Mouse (Mus musculus) kidney, adult 2 months (tissue): ENCODE results near the gene Ano3. TPM values are rescaled to one million over a fixed set of nuclear protein-coding genes. Genes with fewer than 3 reads are reported as not detected.

Experiments used
- DNase-seq: peaks from one replicate; pipeline ENCODE4 v3.0.0; 2021
- H3K27ac ChIP-seq: fragments of 200-500 bp; 2 replicates; pipeline ENCODE4 v1.5.1; 2012; ENCODE audit warnings: low read depth, low read length, control low read depth, inconsistent platforms; ENCODE audit not compliant: insufficient read depth
- H3K27me3 ChIP-seq: fragments of 200-500 bp; replicated peaks from 2 replicates; pipeline ENCODE4 v1.6.1; 2012; ENCODE audit warnings: mild to moderate bottlenecking, moderate library complexity, low read length, inconsistent platforms; ENCODE audit not compliant: control insufficient read depth, insufficient read depth
- H3K36me3 ChIP-seq: fragments of 200-500 bp; 2 replicates; pipeline ENCODE4 v1.6.1; 2012; ENCODE audit warnings: mild to moderate bottlenecking, moderate library complexity, low read length, inconsistent platforms; ENCODE audit not compliant: control insufficient read depth, insufficient read depth
- H3K4me1 ChIP-seq: fragments of 200-500 bp; 2 replicates; pipeline ENCODE4 v1.6.1; 2011; ENCODE audit warnings: low read length; ENCODE audit not compliant: control insufficient read depth, insufficient read depth
- H3K4me3 ChIP-seq: fragments of 200-500 bp; 2 replicates; pipeline ENCODE4 v1.5.1; 2011; ENCODE audit warnings: mild to moderate bottlenecking, low read depth, low read length, control low read depth; ENCODE audit not compliant: insufficient read depth
- CTCF ChIP-seq: fragments of 200-500 bp; conservative IDR thresholded peaks from 2 replicates; pipeline ENCODE4 v1.5.1; 2011; ENCODE audit warnings: low read depth, mild to moderate bottlenecking, control low read depth, low read length, moderate library complexity, mixed read lengths; ENCODE audit not compliant: insufficient read depth, insufficient read length
- POLR2A ChIP-seq: fragments of 200-500 bp; IDR thresholded peaks from one replicate; pipeline ENCODE4 v1.6.1; 2011; ENCODE audit warnings: low read depth, low read length, control low read depth
- WGBS: fragments of 180-500 bp; shearing (Covaris S2); methylation state at CpG from one replicate; pipeline ENCODE4 v1.1.7; 2018; 5-methylcytosine and 5-hydroxymethylcytosine counted together
- polyA plus RNA-seq: library from polyadenylated mRNA; depleted of rRNA; stranded (reverse); fragments of >200 nt; gene quantifications from 2 replicates; pipeline ENCODE4 v1.2.3, GENCODE M21; 2012

Ano3 gene
- polyA plus RNA-seq, 1 experiment, result 0.02 TPM

- H3K36me3 ChIP-seq, result no peaks in the 10 kb centered on the region
- DNase-seq, result no peak
- no peaks in the 10 kb centered on the region for H3K27me3 ChIP-seq
- 82% methylated on average over 3 of the region's 3 CpGs for WGBS
- no peak overlapping the region for H3K4me3 ChIP-seq
- TF ChIP-seq POLR2A (no peak), CTCF (no peak)
- H3K27ac ChIP-seq, result no peak overlapping the region
- no peaks in the 10 kb centered on the region for H3K4me1 ChIP-seq
Observed at GRCm38 (mm10) chr2:110965398-110965797, 14.7 kb upstream of the Ano3 start.

GRCm38 (mm10) chr2:110950432-110950803 is 305 bp downstream of the Ano3 start:
- Histone ChIP-seq H3K4me3 (no peak overlapping the region), H3K36me3 (no peaks in the 10 kb centered on the region), H3K27ac (no peak overlapping the region), H3K27me3 (0 out of 2 replicates have a peak, but pooled peaks cover 1% of the 10 kb centered on the region), H3K4me1 (no peaks in the 10 kb centered on the region)
- WGBS, result 52% methylated on average over 3 of the region's 3 CpGs
- TF ChIP-seq CTCF (no peak), POLR2A (no peak)
- DNase-seq, result no peak

GRCm38 (mm10) chr2:110949679-110950431 is 868 bp downstream of the Ano3 start:
- Histone ChIP-seq H3K36me3 (no peaks in the 10 kb centered on the region), H3K4me1 (no peaks in the 10 kb centered on the region), H3K27ac (no peak overlapping the region), H3K27me3 (0 out of 2 replicates have a peak, but pooled peaks cover 1% of the 10 kb centered on the region), H3K4me3 (no peak overlapping the region)
- WGBS, result 8% methylated on average over 20 of the region's 20 CpGs
- no peak for DNase-seq
- TF ChIP-seq POLR2A (no peak), CTCF (no peak)

GRCm38 (mm10) chr2:110945171-110945570 is 5.6 kb downstream of the Ano3 start:
- no peaks in the 10 kb centered on the region for H3K4me1 ChIP-seq
- H3K27me3 ChIP-seq, result 0 out of 2 replicates have a peak, but pooled peaks cover 1% of the 10 kb centered on the region
- no peak for DNase-seq
- WGBS, result 47% methylated on average over 1 of the region's 1 CpGs
- no peaks in the 10 kb centered on the region for H3K36me3 ChIP-seq
- H3K4me3 ChIP-seq, result no peak overlapping the region
- TF ChIP-seq POLR2A (no peak), CTCF (no peak)
- H3K27ac ChIP-seq, result no peak overlapping the region

- H3K27ac ChIP-seq, result no peak overlapping the region
- TF ChIP-seq POLR2A (no peak), CTCF (no peak)
- DNase-seq, result no peak
- H3K36me3 ChIP-seq, result no peaks in the 10 kb centered on the region
- no peaks in the 10 kb centered on the region for H3K4me1 ChIP-seq
- H3K4me3 ChIP-seq, result no peak overlapping the region
- no peaks in the 10 kb centered on the region for H3K27me3 ChIP-seq
Observed at GRCm38 (mm10) chr2:110935691-110936090, 15.0 kb downstream of the Ano3 start.

- Histone ChIP-seq H3K4me3 (no peak overlapping the region), H3K27ac (no peak overlapping the region), H3K27me3 (no peaks in the 10 kb centered on the region), H3K36me3 (no peaks in the 10 kb centered on the region), H3K4me1 (no peaks in the 10 kb centered on the region)
- TF ChIP-seq POLR2A (no peak), CTCF (no peak)
- no peak for DNase-seq
Observed at GRCm38 (mm10) chr2:110929126-110929525, 21.6 kb downstream of the Ano3 start.

GRCm38 (mm10) chr2:110909506-110909905 is 41.2 kb downstream of the Ano3 start:
- DNase-seq, result no peak
- TF ChIP-seq POLR2A (no peak), CTCF (no peak)
- WGBS, result 58% methylated on average over 2 of the region's 2 CpGs

More at GRCm38 (mm10) chr2:110909506-110909905, 41.2 kb downstream of the Ano3 start:
- Histone ChIP-seq H3K27ac (no peak overlapping the region), H3K36me3 (no peaks in the 10 kb centered on the region), H3K4me1 (no peaks in the 10 kb centered on the region), H3K27me3 (no peaks in the 10 kb centered on the region), H3K4me3 (no peak overlapping the region)
